Mouse (Mus musculus) kidney, postnatal 0 days (tissue): Measurements from ENCODE around the gene Tmem201. TPM values are rescaled to one million over a fixed set of nuclear protein-coding genes. Genes with fewer than 3 reads are reported as not detected.
A peak's percentile ranks its signal among the peaks of the same experiment; 100 is the strongest.
"Not testable (repeated sequence)": the region's sequence is repeated elsewhere in the genome, so short reads cannot be mapped to it uniquely, and the experiment has no call there.

Experiments used
- ATAC-seq: fragments of 200-750 bp; cut with Nextera tagmentation; replicated peaks from 2 replicates; pipeline ENCODE4 v1.8.0; 2017; ENCODE audit warnings: low read depth, moderate number of reproducible peaks, moderate TSS enrichment, moderate library complexity; ENCODE audit not compliant: low FRiP score
- DNase-seq: peaks from one replicate; pipeline ENCODE4 v3.0.0-alpha.2; 2016; ENCODE audit warnings: low spot score
- H3K27ac ChIP-seq: fragments of 300-500 bp; sonication (generic); 2 replicates; pipeline ENCODE4 v1.5.1; 2014; ENCODE audit warnings: mild to moderate bottlenecking
- H3K27me3 ChIP-seq: fragments of 300-500 bp; sonication (generic); 2 replicates; pipeline ENCODE4 v1.6.1; 2014; ENCODE audit warnings: low read length, mixed read lengths; ENCODE audit not compliant: insufficient read depth
- H3K36me3 ChIP-seq: fragments of 300-500 bp; sonication (generic); 2 replicates; pipeline ENCODE4 v1.6.1; 2014; ENCODE audit warnings: low read length, mixed read lengths; ENCODE audit not compliant: insufficient read depth
- H3K4me1 ChIP-seq: fragments of 300-500 bp; sonication (generic); replicated peaks from 2 replicates; pipeline ENCODE4 v1.6.1; 2014; ENCODE audit warnings: antibody characterized with exemption, low read length, mixed read lengths; ENCODE audit not compliant: insufficient read depth
- H3K4me2 ChIP-seq: fragments of 300-500 bp; sonication (generic); 2 replicates; pipeline ENCODE4 v1.6.1; 2014; ENCODE audit warnings: mild to moderate bottlenecking, low read length, moderate library complexity, mixed read lengths
- H3K4me3 ChIP-seq: fragments of 300-500 bp; sonication (generic); replicated peaks from 2 replicates; pipeline ENCODE4 v1.5.1; 2014; ENCODE audit warnings: low read depth, low read length
- H3K9ac ChIP-seq: fragments of 300-500 bp; sonication (generic); 2 replicates; pipeline ENCODE4 v1.6.1; 2014; ENCODE audit warnings: low read depth, low read length
- H3K9me3 ChIP-seq: fragments of 300-500 bp; sonication (generic); replicated peaks from 2 replicates; pipeline ENCODE4 v1.6.1; 2016; ENCODE audit warnings: low read length, inconsistent platforms, mixed read lengths
- CTCF ChIP-seq: IDR thresholded peaks from 2 replicates; pipeline ENCODE4 v1.5.1; 2016; ENCODE audit warnings: antibody characterized with exemption, low read depth, mild to moderate bottlenecking, moderate library complexity
- WGBS: fragments of 180-500 bp; shearing (Covaris S2); extraction: QIAGEN DNeasy Blood & Tissue Kit; methylation state at CpG from one replicate; pipeline ENCODE4 v1.1.7; 2014; 5-methylcytosine and 5-hydroxymethylcytosine counted together
- polyA plus RNA-seq: library from polyadenylated mRNA; unstranded; fragments of >200 nt; fragmentation: Nextera tagmentation; extraction: Ambion mirVana; gene quantifications from 2 replicates; pipeline ENCODE4 v1.2.1, GENCODE M21; 2015

The Tmem201 gene
- polyA plus RNA-seq, 1 experiment from 2014 or later: 22.3 TPM

DNA sequence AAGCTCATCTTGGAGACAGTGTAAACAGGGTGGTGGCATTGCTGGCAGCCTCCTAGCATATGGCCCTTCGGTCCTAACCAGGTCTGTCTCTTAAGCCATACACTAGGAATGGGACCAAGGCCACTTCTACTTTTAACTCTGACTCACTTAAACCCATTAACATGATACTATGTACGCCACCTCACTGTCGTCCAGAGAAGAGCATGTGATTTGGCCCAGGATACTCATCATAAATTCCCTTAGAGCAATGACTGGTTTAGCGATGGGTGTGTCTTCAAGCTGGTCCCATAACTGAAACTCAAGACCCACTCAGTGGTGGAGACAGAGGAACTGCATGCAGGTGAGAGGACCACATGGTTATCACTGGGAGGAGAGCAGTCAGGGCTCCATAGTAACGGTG lies 27.4 kb upstream of the Tmem201 start:
- no peak overlapping the region for H3K27ac ChIP-seq
- 89% methylated on average over 5 of the region's 5 CpGs for WGBS
- H3K9ac ChIP-seq: no peak overlapping the region
- no peak overlapping the region for H3K4me2 ChIP-seq
- no peak overlapping the region for H3K4me3 ChIP-seq
- ATAC-seq (no peak), DNase-seq (no peak)
- H3K9me3 ChIP-seq: no peaks in the 10 kb centered on the region
- H3K4me1 ChIP-seq: no peaks in the 10 kb centered on the region
- TF ChIP-seq CTCF: no peak
- no peaks in the 10 kb centered on the region for H3K27me3 ChIP-seq
- H3K36me3 ChIP-seq: no peaks in the 10 kb centered on the region

DNA sequence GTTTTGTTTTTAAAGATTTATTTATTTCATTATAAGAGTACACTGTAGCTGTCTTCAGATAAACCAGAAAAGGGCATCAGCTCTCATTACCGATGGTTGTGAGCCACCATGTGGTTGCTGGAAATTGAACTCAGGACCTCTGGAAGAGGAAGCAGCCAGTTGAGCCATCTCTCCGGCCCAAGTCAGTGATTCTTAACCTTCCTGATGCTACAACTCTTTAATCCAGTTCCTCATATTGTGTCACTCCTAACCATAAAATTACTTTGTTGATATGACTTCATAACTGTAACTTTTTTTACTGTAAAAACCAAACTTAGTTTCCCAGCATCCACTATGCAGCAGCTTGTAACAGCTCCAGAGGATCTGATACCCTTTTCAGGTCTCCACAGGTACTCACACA lies 25.5 kb upstream of the Tmem201 start:
- H3K4me3 ChIP-seq: no peak overlapping the region
- H3K9me3 ChIP-seq: no peaks in the 10 kb centered on the region

DNA sequence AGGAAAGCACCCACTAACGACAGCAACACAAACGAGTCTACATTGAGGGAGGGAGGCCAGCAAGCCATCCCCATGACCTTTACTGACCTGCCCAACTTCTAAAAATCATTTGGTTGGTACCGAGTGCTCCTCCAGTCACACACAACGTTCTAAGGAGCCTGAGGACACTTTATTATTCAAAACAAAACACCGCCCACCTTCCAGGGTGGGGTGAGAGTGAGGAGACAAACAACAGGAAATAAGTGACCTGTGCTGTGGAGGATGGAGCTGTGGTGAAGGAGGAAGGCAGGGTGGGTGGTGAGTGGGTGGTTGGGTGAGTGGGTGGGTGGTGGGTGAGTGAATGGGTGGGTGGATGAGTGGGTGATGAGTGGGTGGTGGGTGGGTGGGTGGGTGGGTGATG lies 21.7 kb upstream of the Tmem201 start:
- DNase-seq (no peak), ATAC-seq (no peak)
- H3K4me3 ChIP-seq: no peak overlapping the region
- H3K4me1 ChIP-seq: no peaks in the 10 kb centered on the region
- no peak overlapping the region for H3K9ac ChIP-seq
- 45% methylated on average over 5 of the region's 5 CpGs for WGBS
- H3K9me3 ChIP-seq: no peaks in the 10 kb centered on the region
- H3K27ac ChIP-seq: no peak overlapping the region
- no peaks in the 10 kb centered on the region for H3K27me3 ChIP-seq
- H3K36me3 ChIP-seq: 0 out of 2 replicates have a peak, but pooled peaks cover 3% of the 10 kb centered on the region
- H3K4me2 ChIP-seq: no peak overlapping the region
- no peak for TF ChIP-seq CTCF

More for the DNA sequence above, 25.5 kb upstream of the Tmem201 start:
- no peaks in the 10 kb centered on the region for H3K4me1 ChIP-seq
- H3K4me2 ChIP-seq: no peak overlapping the region
- DNase-seq: no peak
- ATAC-seq: no peak
- TF ChIP-seq CTCF: no peak
- no peak overlapping the region for H3K27ac ChIP-seq
- no peaks in the 10 kb centered on the region for H3K27me3 ChIP-seq
- H3K9ac ChIP-seq: no peak overlapping the region
- H3K36me3 ChIP-seq: no peaks in the 10 kb centered on the region
- 74% methylated on average over 2 of the region's 2 CpGs for WGBS

DNA sequence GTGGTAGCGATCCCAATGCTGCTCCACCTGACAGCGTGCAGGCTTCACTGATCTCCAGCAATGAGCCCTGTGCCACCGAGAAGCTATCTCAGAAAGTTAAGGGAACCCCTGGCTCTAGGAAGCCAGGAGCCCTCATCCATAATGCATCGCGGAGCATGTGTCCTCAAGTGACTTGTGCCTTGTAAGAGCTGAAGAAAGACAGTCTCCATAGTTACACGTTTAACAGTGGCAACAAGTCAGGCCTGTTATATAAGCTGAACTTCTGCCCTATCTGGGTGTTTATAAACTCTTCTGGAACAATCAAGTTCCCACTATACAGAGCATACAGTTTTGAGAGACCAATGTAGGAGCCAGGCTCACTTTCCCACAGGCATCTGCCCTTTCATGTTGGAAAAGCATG lies 20.6 kb upstream of the Tmem201 start:
- TF ChIP-seq CTCF: no peak
- H3K4me1 ChIP-seq: no peaks in the 10 kb centered on the region
- no peak overlapping the region for H3K4me3 ChIP-seq
- WGBS: 74% methylated on average over 6 of the region's 6 CpGs
- H3K36me3 ChIP-seq: 0 out of 2 replicates have a peak, but pooled peaks cover 3% of the 10 kb centered on the region
- H3K27ac ChIP-seq: no peak overlapping the region
- H3K27me3 ChIP-seq: no peaks in the 10 kb centered on the region
- H3K9ac ChIP-seq: no peak overlapping the region
- no peak for ATAC-seq
- no peak for DNase-seq
- no peaks in the 10 kb centered on the region for H3K9me3 ChIP-seq
- H3K4me2 ChIP-seq: no peak overlapping the region

DNA sequence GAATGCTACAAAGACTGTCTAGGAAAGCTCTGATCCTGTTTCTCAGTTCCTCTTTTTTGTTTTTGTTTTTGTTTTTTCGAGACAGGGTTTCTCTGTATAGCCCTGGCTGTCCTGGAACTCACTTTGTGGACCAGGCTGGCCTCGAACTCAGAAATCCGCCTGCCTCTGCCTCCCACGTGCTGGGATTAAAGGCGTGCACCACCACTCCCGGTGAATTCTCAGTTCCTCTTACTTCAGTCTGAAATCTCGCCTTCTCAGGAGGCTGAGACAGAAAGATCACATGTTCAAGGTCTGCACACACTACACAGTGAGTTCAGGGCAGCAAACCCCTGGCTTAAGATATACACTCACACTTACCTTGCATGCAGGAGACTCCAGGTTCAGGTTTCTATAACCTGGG lies 18.7 kb upstream of the Tmem201 start:
- not testable (repeated sequence) for H3K4me3 ChIP-seq, H3K9me3 ChIP-seq, H3K36me3 ChIP-seq, DNase-seq, H3K4me2 ChIP-seq, H3K4me1 ChIP-seq, H3K27me3 ChIP-seq, ATAC-seq, H3K9ac ChIP-seq, H3K27ac ChIP-seq
- WGBS: 87% methylated on average over 7 of the region's 7 CpGs

DNA sequence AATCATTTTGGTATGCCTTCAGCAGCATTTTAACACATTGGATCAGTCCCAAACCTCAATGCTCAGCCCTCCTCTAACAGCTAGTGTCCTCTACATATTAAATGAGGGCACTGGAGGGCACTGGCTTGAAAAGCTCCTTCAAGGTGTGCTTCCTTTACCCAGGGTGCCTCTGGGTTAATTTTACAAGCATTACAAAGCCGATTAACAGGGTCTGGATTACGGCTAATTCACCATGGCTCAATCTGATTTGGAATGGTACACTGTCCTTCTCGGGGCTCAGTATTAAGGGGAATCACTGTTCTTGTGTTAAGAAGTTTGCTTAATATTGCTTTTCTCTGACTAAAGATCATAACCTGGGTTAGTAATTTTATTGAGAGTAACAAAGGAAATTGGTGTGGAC lies 15.0 kb upstream of the Tmem201 start:
- Histone ChIP-seq H3K4me1 (no peaks in the 10 kb centered on the region), H3K9me3 (no peaks in the 10 kb centered on the region), H3K9ac (no peak overlapping the region), H3K36me3 (0 out of 2 replicates have a peak, but pooled peaks cover 3% of the 10 kb centered on the region), H3K27me3 (no peaks in the 10 kb centered on the region), H3K4me3 (no peak overlapping the region), H3K4me2 (no peak overlapping the region), H3K27ac (no peak overlapping the region)
- DNase-seq (no peak), ATAC-seq (no peak)
- TF ChIP-seq CTCF: no peak
- WGBS: 74% methylated on average over 3 of the region's 3 CpGs

DNA sequence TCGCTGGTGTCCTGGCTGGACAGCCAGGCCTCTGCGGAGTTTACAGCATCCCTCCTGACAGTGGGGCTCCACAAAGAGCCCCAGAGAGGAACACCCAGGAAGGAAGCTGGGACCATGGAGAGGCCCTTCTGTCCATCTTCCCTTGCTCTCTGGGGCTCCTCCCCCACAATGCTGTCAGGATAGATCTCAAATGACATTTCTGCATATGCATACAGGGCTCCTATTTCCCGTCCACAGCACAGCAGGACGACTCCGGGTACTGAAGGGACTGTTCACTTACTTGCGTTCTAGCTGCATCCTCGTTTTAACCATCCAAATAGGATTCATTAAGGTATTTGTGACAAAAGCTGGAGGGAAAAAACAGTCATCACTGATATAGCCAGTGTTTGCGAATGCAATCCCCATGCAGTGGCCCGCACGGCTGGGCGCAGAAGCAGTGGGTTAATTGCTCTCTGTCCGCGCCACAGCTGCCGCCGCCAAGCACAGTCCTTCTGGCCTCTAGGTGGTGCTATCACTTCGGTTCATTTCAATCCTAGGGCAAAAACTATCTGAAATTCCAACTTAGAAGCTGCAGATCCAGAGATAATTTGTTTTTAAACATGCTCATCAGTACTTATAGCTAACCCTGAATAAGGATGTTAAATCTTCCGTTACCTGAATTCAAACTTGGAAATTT lies 14.4 kb upstream of the Tmem201 start:
- H3K27ac ChIP-seq: no peak overlapping the region
- WGBS: 29% methylated on average over 17 of the region's 17 CpGs
- no peak; the same call in 1 of the 2 replicates for ATAC-seq

More for the DNA sequence above, 14.4 kb upstream of the Tmem201 start:
- Histone ChIP-seq H3K27me3 (no peaks in the 10 kb centered on the region), H3K4me2 (no peak overlapping the region), H3K4me3 (no peak overlapping the region), H3K9ac (no peak overlapping the region), H3K36me3 (0 out of 2 replicates have a peak, but pooled peaks cover 3% of the 10 kb centered on the region), H3K9me3 (no peaks in the 10 kb centered on the region), H3K4me1 (no peaks in the 10 kb centered on the region)
- TF ChIP-seq CTCF: peak; percentile 89
- DNase-seq: peak; percentile 89
